Mouse (Mus musculus) testis, adult 2 months (tissue): ENCODE results near the gene Ddi2.

Source experiments
- CTCF ChIP-seq: fragments of 200-500 bp; IDR thresholded peaks from 2 replicates; pipeline ENCODE4 v1.5.1; 2012; ENCODE audit warnings: low read depth, mild to moderate bottlenecking, inconsistent platforms, low read length, moderate library complexity; ENCODE audit not compliant: control insufficient read depth, insufficient read depth, insufficient replicate concordance
- POLR2A ChIP-seq: fragments of 200-500 bp; IDR thresholded peaks from 2 replicates; pipeline ENCODE4 v1.6.1; 2012; ENCODE audit warnings: low read depth, mild to moderate bottlenecking, inconsistent platforms, low read length, moderate library complexity; ENCODE audit not compliant: control insufficient read depth

GRCm38 (mm10) chr4:141725738-141726137, 2.5 kb upstream of the Ddi2 start:
- TF ChIP-seq CTCF = no peak
- no peak for TF ChIP-seq POLR2A
